Mouse (Mus musculus) lung, embryonic 14.5 days (tissue): Measurements from ENCODE around the gene Otud3. TPM values are rescaled to one million over a fixed set of nuclear protein-coding genes. Genes with fewer than 3 reads are reported as not detected.

Experiments used
- ATAC-seq: fragments of 200-750 bp; cut with Nextera tagmentation; 2 replicates; pipeline ENCODE4 v1.8.0; 2017; ENCODE audit warnings: mild to moderate bottlenecking, moderate TSS enrichment, moderate library complexity; ENCODE audit not compliant: insufficient read depth
- DNase-seq: peaks from one replicate; pipeline ENCODE4 v3.0.0-alpha.2; 2015
- H3K27ac ChIP-seq: fragments of 300-500 bp; sonication (generic); 2 replicates; pipeline ENCODE4 v1.5.1; 2014; ENCODE audit warnings: low read depth, mild to moderate bottlenecking, moderate library complexity
- H3K27me3 ChIP-seq: fragments of 300-500 bp; sonication (generic); 2 replicates; pipeline ENCODE4 v1.6.1; 2014; ENCODE audit warnings: low read length, control low read depth; ENCODE audit not compliant: insufficient read depth
- H3K36me3 ChIP-seq: fragments of 300-500 bp; sonication (generic); 2 replicates; pipeline ENCODE4 v1.6.1; 2014; ENCODE audit warnings: control low read depth; ENCODE audit not compliant: insufficient read depth
- H3K4me1 ChIP-seq: fragments of 300-500 bp; sonication (generic); 2 replicates; pipeline ENCODE4 v1.6.1; 2014; ENCODE audit warnings: antibody characterized with exemption, control low read depth; ENCODE audit not compliant: insufficient read depth
- H3K4me2 ChIP-seq: fragments of 300-500 bp; sonication (generic); 2 replicates; pipeline ENCODE4 v1.6.1; 2014; ENCODE audit warnings: mild to moderate bottlenecking
- H3K4me3 ChIP-seq: fragments of 300-500 bp; sonication (generic); 2 replicates; pipeline ENCODE4 v1.5.1; 2014; ENCODE audit warnings: low read depth, low read length
- H3K9ac ChIP-seq: fragments of 300-500 bp; sonication (generic); 2 replicates; pipeline ENCODE4 v1.6.1; 2014
- H3K9me3 ChIP-seq: fragments of 300-500 bp; sonication (generic); 2 replicates; pipeline ENCODE4 v1.6.1; 2016; ENCODE audit warnings: low read depth, low read length, control low read depth
- CTCF ChIP-seq: IDR thresholded peaks from 2 replicates; pipeline ENCODE4 v1.5.1; 2016; ENCODE audit warnings: antibody characterized with exemption, low read depth
- WGBS: fragments of 180-500 bp; shearing (Covaris S2); extraction: QIAGEN DNeasy Blood & Tissue Kit; methylation state at CpG from one replicate; pipeline ENCODE4 v1.1.7; 2014; 5-methylcytosine and 5-hydroxymethylcytosine counted together
- polyA plus RNA-seq: library from polyadenylated mRNA; unstranded; fragments of >200 nt; fragmentation: Nextera tagmentation; extraction: Ambion mirVana; gene quantifications from 2 replicates; pipeline ENCODE4 v1.2.1, GENCODE M21; 2014

The Otud3 gene
- polyA plus RNA-seq, 1 experiment from 2014 or later: 3.2 TPM

- Histone ChIP-seq H3K27me3 (no peaks in the 10 kb centered on the region), H3K9ac (no peak overlapping the region), H3K27ac (no peak overlapping the region), H3K4me1 (no peaks in the 10 kb centered on the region), H3K4me2 (no peak overlapping the region), H3K9me3 (no peaks in the 10 kb centered on the region), H3K4me3 (no peak overlapping the region), H3K36me3 (peaks cover 15% of the 10 kb centered on the region; the same call in 1 of the 2 replicates)
- ATAC-seq (no peak), DNase-seq (peak; percentile 8)
- 56% methylated on average over 8 of the region's 8 CpGs for WGBS
- TF ChIP-seq CTCF: no peak
Measured at GRCm38 (mm10) chr4:138889635-138890034, 24.1 kb downstream of the Otud3 start.

- H3K4me3 ChIP-seq: no peak overlapping the region
- H3K4me2 ChIP-seq: no peak overlapping the region
- peaks cover 15% of the 10 kb centered on the region; the same call in 1 of the 2 replicates for H3K36me3 ChIP-seq
- H3K9me3 ChIP-seq: no peaks in the 10 kb centered on the region
- H3K27ac ChIP-seq: no peak overlapping the region
- no peak for TF ChIP-seq CTCF
- no peaks in the 10 kb centered on the region for H3K27me3 ChIP-seq
- WGBS: 56% methylated on average over 7 of the region's 7 CpGs
- DNase-seq: no peak
- no peaks in the 10 kb centered on the region for H3K4me1 ChIP-seq
- H3K9ac ChIP-seq: no peak overlapping the region
- no peak for ATAC-seq
Measured at GRCm38 (mm10) chr4:138889165-138889564, 24.6 kb downstream of the Otud3 start.

GRCm38 (mm10) chr4:138884261-138884660, 29.5 kb downstream of the Otud3 start:
- TF ChIP-seq CTCF: peak; percentile 91
- Histone ChIP-seq H3K4me3 (no peak overlapping the region), H3K4me2 (no peak overlapping the region), H3K36me3 (no peaks in the 10 kb centered on the region), H3K27me3 (peaks cover 9% of the 10 kb centered on the region; the same call in 1 of the 2 replicates), H3K9me3 (no peaks in the 10 kb centered on the region), H3K4me1 (no peaks in the 10 kb centered on the region), H3K9ac (no peak overlapping the region), H3K27ac (no peak overlapping the region)
- WGBS: 12% methylated on average over 6 of the region's 6 CpGs
- ATAC-seq (no peak), DNase-seq (peak; percentile 91)

- peak; percentile 62 for DNase-seq
Measured at GRCm38 (mm10) chr4:138882179-138882578, 31.6 kb downstream of the Otud3 start.

GRCm38 (mm10) chr4:138880811-138881584, 32.7 kb downstream of the Otud3 start:
- Histone ChIP-seq H3K27ac (no peak overlapping the region), H3K4me3 (no peak overlapping the region)
- DNase-seq: no peak

More at GRCm38 (mm10) chr4:138882179-138882578, 31.6 kb downstream of the Otud3 start:
- peaks cover 9% of the 10 kb centered on the region; the same call in 1 of the 2 replicates for H3K27me3 ChIP-seq
- ATAC-seq: no peak
- H3K9me3 ChIP-seq: no peaks in the 10 kb centered on the region
- H3K4me3 ChIP-seq: no peak overlapping the region
- H3K27ac ChIP-seq: no peak overlapping the region
- 9% methylated on average over 16 of the region's 16 CpGs for WGBS
- H3K4me2 ChIP-seq: peak overlapping the region; percentile 44
- TF ChIP-seq CTCF: no peak
- no peak overlapping the region for H3K9ac ChIP-seq
- no peaks in the 10 kb centered on the region for H3K36me3 ChIP-seq
- no peaks in the 10 kb centered on the region for H3K4me1 ChIP-seq

GRCm38 (mm10) chr4:138879808-138880207, 33.9 kb downstream of the Otud3 start:
- TF ChIP-seq CTCF: no peak
- no peaks in the 10 kb centered on the region for H3K9me3 ChIP-seq
- H3K9ac ChIP-seq: no peak overlapping the region
- no peak overlapping the region for H3K4me2 ChIP-seq
- no peaks in the 10 kb centered on the region for H3K36me3 ChIP-seq
- no peak overlapping the region for H3K27ac ChIP-seq
- no peaks in the 10 kb centered on the region for H3K4me1 ChIP-seq
- ATAC-seq (no peak), DNase-seq (no peak)
- no peak overlapping the region for H3K4me3 ChIP-seq
- WGBS: 84% methylated on average over 11 of the region's 11 CpGs
- peaks cover 9% of the 10 kb centered on the region; the same call in 1 of the 2 replicates for H3K27me3 ChIP-seq

More at GRCm38 (mm10) chr4:138880811-138881584, 32.7 kb downstream of the Otud3 start:
- no peak overlapping the region for H3K9ac ChIP-seq
- no peaks in the 10 kb centered on the region for H3K4me1 ChIP-seq
- ATAC-seq: no peak
- peaks cover 9% of the 10 kb centered on the region; the same call in 1 of the 2 replicates for H3K27me3 ChIP-seq
- H3K36me3 ChIP-seq: no peaks in the 10 kb centered on the region
- no peak for TF ChIP-seq CTCF
- H3K9me3 ChIP-seq: no peaks in the 10 kb centered on the region
- WGBS: 81% methylated on average over 7 of the region's 7 CpGs
- no peak overlapping the region for H3K4me2 ChIP-seq

- no peak overlapping the region for H3K27ac ChIP-seq
- ATAC-seq (no peak), DNase-seq (peak; percentile 21)
- WGBS: 26% methylated on average over 8 of the region's 8 CpGs
- no peak overlapping the region for H3K4me2 ChIP-seq
- TF ChIP-seq CTCF: no peak
- H3K36me3 ChIP-seq: no peaks in the 10 kb centered on the region
- H3K9me3 ChIP-seq: no peaks in the 10 kb centered on the region
- H3K4me3 ChIP-seq: no peak overlapping the region
- H3K27me3 ChIP-seq: peaks cover 9% of the 10 kb centered on the region; the same call in 1 of the 2 replicates
- H3K4me1 ChIP-seq: no peaks in the 10 kb centered on the region
- no peak overlapping the region for H3K9ac ChIP-seq
Measured at GRCm38 (mm10) chr4:138878783-138879182, 35.0 kb downstream of the Otud3 start.
